Mouse (Mus musculus) kidney, embryonic 15.5 days (tissue): ENCODE measurements around the gene Hpd. TPM values are rescaled to one million over a fixed set of nuclear protein-coding genes. Genes with fewer than 3 reads are reported as not detected.

ENCODE experiments used
- ATAC-seq: fragments of 200-750 bp; cut with Nextera tagmentation; replicated peaks from 2 replicates; pipeline ENCODE4 v1.8.0; 2017; ENCODE audit warnings: moderate TSS enrichment; ENCODE audit not compliant: low FRiP score
- H3K27ac ChIP-seq: fragments of 300-500 bp; sonication (generic); 2 replicates; pipeline ENCODE4 v1.5.1; 2015; ENCODE audit warnings: mild to moderate bottlenecking, inconsistent platforms
- H3K27me3 ChIP-seq: fragments of 300-500 bp; sonication (generic); 2 replicates; pipeline ENCODE4 v1.6.1; 2015; ENCODE audit warnings: inconsistent platforms
- H3K36me3 ChIP-seq: fragments of 300-500 bp; sonication (generic); 2 replicates; pipeline ENCODE4 v1.6.1; 2015; ENCODE audit warnings: inconsistent platforms
- H3K4me1 ChIP-seq: fragments of 300-500 bp; sonication (generic); 2 replicates; pipeline ENCODE4 v1.6.1; 2015; ENCODE audit warnings: inconsistent platforms
- H3K4me2 ChIP-seq: fragments of 300-500 bp; sonication (generic); 2 replicates; pipeline ENCODE4 v1.6.1; 2015; ENCODE audit warnings: moderate library complexity, mild to moderate bottlenecking, inconsistent platforms
- H3K4me3 ChIP-seq: fragments of 300-500 bp; sonication (generic); replicated peaks from 2 replicates; pipeline ENCODE4 v1.5.1; 2015; ENCODE audit warnings: mild to moderate bottlenecking, inconsistent platforms
- H3K9ac ChIP-seq: fragments of 300-500 bp; sonication (generic); 2 replicates; pipeline ENCODE4 v1.6.1; 2015; ENCODE audit warnings: mild to moderate bottlenecking, inconsistent platforms
- H3K9me3 ChIP-seq: fragments of 300-500 bp; sonication (generic); replicated peaks from 2 replicates; pipeline ENCODE4 v1.6.1; 2016; ENCODE audit warnings: inconsistent platforms
- WGBS: fragments of 180-500 bp; shearing (Covaris S2); methylation state at CpG from one replicate; pipeline ENCODE4 v1.1.7; 2015; ENCODE audit warnings: mixed read lengths; 5-methylcytosine and 5-hydroxymethylcytosine counted together
- polyA plus RNA-seq: library from polyadenylated mRNA; unstranded; fragments of >200 nt; fragmentation: Nextera tagmentation; extraction: Ambion mirVana; gene quantifications from 2 replicates; pipeline ENCODE4 v1.2.1, GENCODE M21; 2015

The Hpd gene
- polyA plus RNA-seq, 1 experiment from 2014 or later: 1.5 TPM

GRCm38 (mm10) chr5:123144746-123145590 is 37.6 kb downstream of the Hpd start:
- Histone ChIP-seq H3K27ac (no peak overlapping the region), H3K4me1 (peaks cover 57% of the 10 kb centered on the region), H3K36me3 (peaks cover 46% of the 10 kb centered on the region), H3K4me2 (peak overlapping the region; percentile 99), H3K4me3 (peak overlapping the region; percentile 91), H3K9me3 (no peaks in the 10 kb centered on the region), H3K9ac (peak overlapping the region; percentile 27), H3K27me3 (no peaks in the 10 kb centered on the region)
- no peak for ATAC-seq
- 33% methylated on average over 20 of the region's 20 CpGs for WGBS

GRCm38 (mm10) chr5:123143971-123144745 is 38.4 kb downstream of the Hpd start:
- H3K36me3 ChIP-seq: peaks cover 42% of the 10 kb centered on the region
- H3K27ac ChIP-seq: 0 out of 2 replicates have a peak overlapping the region, but pooled peaks have one; percentile 100
- H3K4me3 ChIP-seq: peak overlapping the region; percentile 91
- WGBS: 4% methylated on average over 17 of the region's 17 CpGs
- peak overlapping the region; percentile 98 for H3K9ac ChIP-seq
- H3K4me1 ChIP-seq: peaks cover 49% of the 10 kb centered on the region
- H3K4me2 ChIP-seq: peak overlapping the region; percentile 99
- H3K27me3 ChIP-seq: no peaks in the 10 kb centered on the region
- no peak for ATAC-seq
- H3K9me3 ChIP-seq: no peaks in the 10 kb centered on the region

DNA sequence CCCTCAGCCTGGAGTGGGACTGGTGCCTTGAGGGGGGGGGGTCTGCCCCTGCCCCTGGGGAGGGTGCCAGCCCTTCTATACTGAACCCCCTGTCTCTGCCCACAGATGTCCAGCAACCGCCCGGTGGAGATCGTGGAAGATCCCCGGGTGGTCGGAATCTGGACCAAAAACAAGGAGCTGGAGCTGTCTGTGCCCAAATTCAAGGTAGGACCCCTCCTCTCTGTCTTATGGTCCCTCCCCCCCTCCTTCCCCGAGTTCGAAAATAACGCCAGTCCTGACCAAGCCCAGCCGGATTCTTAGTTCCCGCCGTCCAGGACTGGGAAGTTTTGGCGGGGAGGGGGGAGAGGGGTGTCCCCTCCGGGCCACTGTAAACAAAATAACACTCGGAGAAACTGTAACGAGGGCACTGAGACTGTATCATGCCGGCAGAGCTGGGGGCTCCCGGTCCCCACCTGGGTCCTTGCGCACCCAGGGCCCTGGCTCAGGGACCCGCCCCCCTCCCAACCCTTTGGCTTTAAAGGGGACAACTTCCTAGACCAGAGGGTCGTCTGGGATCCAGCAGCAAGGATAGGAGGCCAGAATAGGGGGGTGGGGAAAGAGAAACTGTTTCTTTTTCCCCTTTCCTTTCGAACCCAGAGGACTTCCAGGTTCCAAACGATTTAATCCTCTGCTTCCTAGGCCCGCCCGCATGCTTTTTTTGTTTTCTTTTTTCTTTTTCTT is 39.1 kb downstream of the Hpd start:
- H3K27me3 ChIP-seq: no peaks in the 10 kb centered on the region
- H3K9ac ChIP-seq: peak overlapping the region; percentile 98
- under 1% methylated on average over 24 of the region's 24 CpGs for WGBS
- ATAC-seq: 0 out of 2 replicates have a peak, but pooled peaks have one; percentile 6
- peak overlapping the region; percentile 91 for H3K4me3 ChIP-seq
- H3K4me2 ChIP-seq: peak overlapping the region; percentile 99
- peaks cover 35% of the 10 kb centered on the region for H3K36me3 ChIP-seq
- H3K4me1 ChIP-seq: peaks cover 44% of the 10 kb centered on the region
- H3K9me3 ChIP-seq: no peaks in the 10 kb centered on the region
- H3K27ac ChIP-seq: peak overlapping the region; percentile 100

- Histone ChIP-seq H3K4me2 (peak within 1 kb of the TSS; percentile 99), H3K27me3 (no peaks in the 10 kb centered on the region), H3K9me3 (no peaks in the 10 kb centered on the region), H3K36me3 (peaks cover 25% of the 10 kb centered on the region), H3K4me3 (peak within 1 kb of the TSS; percentile 91), H3K4me1 (peaks cover 48% of the 10 kb centered on the region), H3K27ac (peak within 1 kb of the TSS; percentile 100), H3K9ac (peak within 1 kb of the TSS; percentile 98)
- under 1% methylated on average over 66 of the region's 103 CpGs for WGBS
- ATAC-seq: 0 out of 2 replicates have a peak, but pooled peaks have one; percentile 5
These were observed 40.1 kb downstream of the Hpd start, which contains the start of gene Setd1b for GRCm38 (mm10) chr5:123142161-123143157. Gene Setd1b (plus strand): TSS chr5:123142193.

DNA sequence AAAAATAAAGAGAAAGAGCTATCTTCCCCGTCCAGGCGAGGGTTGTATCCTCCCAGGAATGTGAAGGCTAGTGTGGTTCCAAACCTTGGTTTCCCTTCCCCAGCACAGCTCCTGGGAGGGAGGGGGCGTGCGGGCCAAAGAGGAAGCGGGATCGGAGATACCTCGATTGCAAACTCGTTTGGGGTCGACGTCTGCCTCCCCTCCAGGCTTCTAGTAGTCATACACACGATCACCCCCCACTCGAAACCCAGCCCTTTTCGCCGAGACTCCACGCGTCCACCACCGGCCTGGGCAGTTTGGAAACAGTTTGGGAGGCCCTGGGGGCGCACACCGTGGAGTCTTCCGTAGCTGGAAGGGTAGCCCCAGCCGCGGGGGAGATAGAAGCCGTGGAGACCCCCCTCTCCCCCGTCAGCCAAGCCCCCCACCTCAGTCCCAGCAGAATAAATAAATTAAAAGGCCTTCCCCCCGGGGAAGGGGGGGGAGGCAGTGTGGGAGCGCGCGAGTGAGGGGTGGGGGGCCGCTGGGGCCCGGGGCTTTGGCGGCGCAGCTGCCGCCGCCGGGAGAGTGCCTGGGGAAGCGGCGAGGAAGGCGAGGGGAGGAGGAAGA is 40.9 kb downstream of the Hpd start:
- no peak for ATAC-seq
- WGBS: under 1% methylated on average over 30 of the region's 38 CpGs
- no peaks in the 10 kb centered on the region for H3K27me3 ChIP-seq

GRCm38 (mm10) chr5:123140694-123141554 is 41.6 kb downstream of the Hpd start:
- H3K27me3 ChIP-seq: no peaks in the 10 kb centered on the region
- peak overlapping the region; percentile 98 for H3K9ac ChIP-seq
- peak overlapping the region; percentile 100 for H3K27ac ChIP-seq
- peaks cover 10% of the 10 kb centered on the region for H3K36me3 ChIP-seq
- peak overlapping the region; percentile 99 for H3K4me2 ChIP-seq
- WGBS: 0% methylated on average over 31 of the region's 31 CpGs
- H3K4me3 ChIP-seq: peak overlapping the region; percentile 91
- H3K4me1 ChIP-seq: peaks cover 55% of the 10 kb centered on the region
- no peaks in the 10 kb centered on the region for H3K9me3 ChIP-seq
- peak; percentile 52 for ATAC-seq

More for the DNA sequence above, 40.9 kb downstream of the Hpd start:
- Histone ChIP-seq H3K4me2 (peak overlapping the region; percentile 99), H3K4me3 (peak overlapping the region; percentile 91), H3K4me1 (peaks cover 54% of the 10 kb centered on the region), H3K9ac (peak overlapping the region; percentile 98), H3K9me3 (no peaks in the 10 kb centered on the region), H3K36me3 (peaks cover 17% of the 10 kb centered on the region), H3K27ac (peak overlapping the region; percentile 100)

DNA sequence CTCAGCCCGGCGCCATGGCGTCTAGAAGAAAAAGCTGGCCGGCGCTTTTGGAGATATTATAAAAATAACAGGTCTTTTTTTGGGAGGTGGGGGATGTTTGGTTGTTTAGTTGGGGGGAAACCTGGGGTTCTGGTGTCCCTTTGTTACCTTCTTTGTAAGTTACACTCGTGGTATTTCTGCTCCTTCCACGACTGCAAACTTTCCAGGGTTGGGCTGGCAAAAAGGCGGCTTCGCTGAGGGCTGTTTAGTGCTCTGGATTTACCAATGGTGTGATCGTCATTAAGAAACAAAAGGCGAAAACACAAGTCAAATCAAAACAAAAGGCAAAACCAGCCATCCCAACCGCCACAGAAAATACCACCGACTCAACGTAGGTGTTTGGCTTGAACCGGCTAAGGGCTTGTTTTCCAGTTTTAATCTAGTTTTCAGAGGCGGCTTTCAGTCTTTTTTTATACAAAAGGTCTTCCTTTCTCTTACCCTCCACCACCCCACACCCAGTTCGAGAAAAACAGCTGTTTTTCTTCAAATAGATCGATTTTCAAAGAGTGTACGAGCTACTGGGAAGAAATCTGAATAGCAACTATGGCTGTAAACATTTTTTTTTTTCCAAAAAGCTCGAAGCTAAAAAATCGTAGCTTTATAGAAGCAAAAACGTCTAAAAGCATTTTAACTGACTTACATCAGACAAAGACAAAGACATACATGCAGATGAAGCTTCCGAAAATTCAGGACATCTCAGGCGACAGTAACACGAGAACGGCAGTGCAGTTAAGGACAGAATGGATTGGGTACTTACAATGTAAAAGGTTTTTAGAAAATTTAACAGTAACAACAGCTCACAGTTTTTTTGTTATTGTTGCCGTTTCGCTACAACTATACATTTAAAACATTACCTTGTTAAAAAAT is 42.6 kb downstream of the Hpd start:
- ATAC-seq: no peak
- Histone ChIP-seq H3K27me3 (no peaks in the 10 kb centered on the region), H3K4me3 (peak overlapping the region; percentile 65), H3K4me2 (peak overlapping the region; percentile 99), H3K4me1 (peaks cover 55% of the 10 kb centered on the region), H3K9ac (peak overlapping the region; percentile 84), H3K9me3 (no peaks in the 10 kb centered on the region), H3K27ac (peak overlapping the region; percentile 100), H3K36me3 (peaks cover 3% of the 10 kb centered on the region; the same call in 1 of the 2 replicates)
- under 1% methylated on average over 28 of the region's 28 CpGs for WGBS

DNA sequence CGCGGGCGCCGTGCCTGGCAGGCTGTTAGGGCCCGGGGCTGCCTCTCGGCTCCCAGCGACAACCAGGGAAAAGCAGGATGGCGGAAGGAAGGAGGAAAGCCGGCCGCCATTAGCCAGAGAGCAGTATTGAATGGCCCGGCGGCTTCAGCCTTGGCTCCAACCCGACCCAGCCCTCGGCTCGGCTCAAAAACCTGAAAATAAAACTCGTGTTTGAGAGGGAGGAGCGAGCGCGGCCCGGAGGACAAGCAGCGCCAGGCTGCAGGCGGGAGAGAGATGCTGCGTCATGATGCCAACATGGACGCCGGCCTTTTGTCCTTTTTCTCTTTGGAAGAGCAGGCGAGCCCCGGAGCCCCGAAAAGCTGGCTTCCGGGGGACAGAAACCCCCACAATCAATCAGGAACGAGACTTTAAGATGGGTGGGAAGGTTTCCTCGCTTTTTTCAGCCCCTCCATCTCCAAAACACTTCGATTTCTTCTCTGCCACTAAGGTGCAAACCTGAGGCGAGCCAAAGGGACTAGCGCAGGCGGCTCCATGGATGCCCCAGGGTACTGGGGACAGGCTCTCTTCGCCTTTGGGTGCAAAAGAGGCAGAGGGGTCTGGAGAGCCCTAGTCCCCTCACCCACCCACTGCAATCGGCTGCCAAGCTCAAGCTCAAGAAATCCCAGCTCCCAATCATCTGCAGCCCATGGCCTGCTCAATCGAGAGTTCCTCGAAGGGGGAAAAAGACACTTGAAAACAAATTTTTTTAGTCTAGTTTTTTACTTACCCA is 43.4 kb downstream of the Hpd start:
- Histone ChIP-seq H3K27ac (peak overlapping the region; percentile 100), H3K9ac (peak overlapping the region; percentile 84), H3K36me3 (peaks cover 9% of the 10 kb centered on the region; the same call in 1 of the 2 replicates), H3K27me3 (no peaks in the 10 kb centered on the region), H3K4me2 (peak overlapping the region; percentile 99), H3K4me1 (peaks cover 55% of the 10 kb centered on the region), H3K4me3 (peak overlapping the region; percentile 65), H3K9me3 (no peaks in the 10 kb centered on the region)
- no peak for ATAC-seq
- under 1% methylated on average over 39 of the region's 39 CpGs for WGBS
